Comparison of ENCODE assay signal across 8 mouse cellular contexts in genomic region chr10:119454106-119454667, GRCm38 (mm10). TPM values are rescaled to one million over a fixed set of nuclear protein-coding genes. Genes with fewer than 3 reads are reported as not detected.
DNase-seq lines count a peak whose midpoint lies in the region; ATAC-seq lines count a peak whose summit lies in the region.

No protein-coding gene starts in this region.

- under 1% methylated on average over 55 of the region's 57 CpGs for WGBS in kidney, embryonic 15.5 days
- WGBS in lung, embryonic 15.5 days, result under 1% methylated on average over 55 of the region's 57 CpGs

- H3K4me3 ChIP-seq in kidney, embryonic 15.5 days (replicated peaks), result peak overlapping the region; percentile 81
- peak overlapping the region; percentile 71 for H3K4me3 ChIP-seq in lung, embryonic 15.5 days

- peak overlapping the region; percentile 98 for H3K4me2 ChIP-seq in kidney, embryonic 15.5 days
- H3K4me2 ChIP-seq in lung, embryonic 15.5 days, result peak overlapping the region; percentile 99

- H3K4me1 ChIP-seq in kidney, embryonic 15.5 days, result peaks cover 27% of the 10 kb centered on the region
- H3K4me1 ChIP-seq in lung, embryonic 15.5 days, result peaks cover 14% of the 10 kb centered on the region

- no peaks in the 10 kb centered on the region for H3K9me3 ChIP-seq in kidney, embryonic 15.5 days (replicated peaks)
- H3K9me3 ChIP-seq in lung, embryonic 15.5 days, result no peaks in the 10 kb centered on the region

- H3K9ac ChIP-seq in kidney, embryonic 15.5 days, result peak overlapping the region; percentile 73
- peak overlapping the region; percentile 59 for H3K9ac ChIP-seq in lung, embryonic 15.5 days

- peak; percentile 34 for DNase-seq in thymus, postnatal 4 days
- DNase-seq in thymus, postnatal 25 days, result no peak
- peak; percentile 22 for DNase-seq in cerebellum, adult 9-11 months
- DNase-seq in frontal cortex, postnatal 36 days (ENCODE audit: low spot score in 2 of 2), result peak; percentile 18 to 30
- peak; percentile 33 for DNase-seq in right cerebral cortex, postnatal 14 days

- H3K27ac ChIP-seq in kidney, embryonic 15.5 days, result peak overlapping the region; percentile 79
- H3K27ac ChIP-seq in lung, embryonic 15.5 days, result peak overlapping the region; percentile 69

- peak; percentile 81 for ATAC-seq in kidney, embryonic 15.5 days (replicated peaks; ENCODE audit: low FRiP score)
- peak; percentile 75; the same call in 1 of the 2 replicates for ATAC-seq in lung, embryonic 15.5 days (ENCODE audit: borderline replicate concordance, extremely low read depth, low FRiP score, low TSS enrichment)
- no peak for ATAC-seq in erythroid progenitor cell, adult 5-6 weeks (replicated peaks; ENCODE audit: low FRiP score, poor library complexity, severe bottlenecking)

- H3K36me3 ChIP-seq in kidney, embryonic 15.5 days, result no peaks in the 10 kb centered on the region
- H3K36me3 ChIP-seq in lung, embryonic 15.5 days, result no peaks in the 10 kb centered on the region

- H3K27me3 ChIP-seq in kidney, embryonic 15.5 days, result peaks cover 7% of the 10 kb centered on the region; the same call in 1 of the 2 replicates
- peaks cover 16% of the 10 kb centered on the region; the same call in 1 of the 2 replicates for H3K27me3 ChIP-seq in lung, embryonic 15.5 days

RNA-seq across cellular contexts. Expression of gene Grip1, which starts 0.6 kb away (rescaled TPM):
- 3.3 and 4.1 TPM in 2 replicates for polyA plus RNA-seq in kidney, embryonic 15.5 days (2015; fragmentation: Nextera tagmentation; extraction: Ambion mirVana)
- polyA plus RNA-seq in lung, embryonic 15.5 days (2015; fragmentation: Nextera tagmentation; extraction: Ambion mirVana), result 1.7 TPM in 2 replicates
- total RNA-seq in erythroid progenitor cell, adult 5-6 weeks (2015; ENCODE audit: low replicate concordance), result not detected in 2 replicates
- not detected in 2 replicates for total RNA-seq in erythroid progenitor cell, adult 5-6 weeks (2017; ENCODE audit: low replicate concordance)
